Mouse (Mus musculus): ENCODE measurements around the gene Tmem150a. TPM values are rescaled to one million over a fixed set of nuclear protein-coding genes. Genes with fewer than 3 reads are reported as not detected.
A peak's percentile ranks its signal among the peaks of the same experiment; 100 is the strongest.

Tmem150a gene
- total and polyA plus RNA-seq, 2 experiments from 2014 or later = 17.2 to 24.3 TPM

- Histone ChIP-seq H3K4me3 (ENCODE audit: low read depth, low read length) (no peak overlapping the region), H3K27ac (ENCODE audit: low read depth, low read length) (no peak overlapping the region), H3K27me3 (ENCODE audit: insufficient read depth, low read length) (no peaks in the 10 kb centered on the region), H3K4me1 (ENCODE audit: insufficient read depth) (peaks cover 13% of the 10 kb centered on the region; the same call in 1 of the 2 replicates), H3K4me2 (ENCODE audit: low read depth) (no peak overlapping the region), H3K9ac (no peak overlapping the region), H3K9me3 (ENCODE audit: low read length) (no peaks in the 10 kb centered on the region), H3K36me3 (ENCODE audit: insufficient read depth) (peaks cover 28% of the 10 kb centered on the region)
- DNase-seq (no peak), ATAC-seq (no peak)
- no peak for TF ChIP-seq CTCF (IDR thresholded peaks at IDR 0.05; ENCODE audit: low read depth)
- 75% methylated on average over 2 of the region's 2 CpGs for WGBS
Measured at GRCm38 (mm10) chr6:72359343-72359742, 4.1 kb downstream of the Tmem150a start.

GRCm38 (mm10) chr6:72359891-72360598 is 4.8 kb downstream of the Tmem150a start:
- Histone ChIP-seq H3K36me3 (ENCODE audit: insufficient read depth) (peaks cover 28% of the 10 kb centered on the region), H3K27me3 (ENCODE audit: insufficient read depth, low read length) (no peaks in the 10 kb centered on the region), H3K4me1 (ENCODE audit: insufficient read depth) (peaks cover 7% of the 10 kb centered on the region; the same call in 1 of the 2 replicates), H3K27ac (ENCODE audit: low read depth, low read length) (no peak overlapping the region), H3K4me3 (ENCODE audit: low read depth, low read length) (no peak overlapping the region), H3K9me3 (ENCODE audit: low read length) (no peaks in the 10 kb centered on the region), H3K4me2 (ENCODE audit: low read depth) (no peak overlapping the region), H3K9ac (no peak overlapping the region)
- ATAC-seq (no peak), DNase-seq (no peak)
- WGBS = 76% methylated on average over 11 of the region's 11 CpGs
- TF ChIP-seq CTCF (IDR thresholded peaks at IDR 0.05; ENCODE audit: low read depth) = no peak

GRCm38 (mm10) chr6:72360599-72360935 is 5.3 kb downstream of the Tmem150a start:
- Histone ChIP-seq H3K27me3 (ENCODE audit: insufficient read depth, low read length) (no peaks in the 10 kb centered on the region), H3K9ac (no peak overlapping the region), H3K4me3 (ENCODE audit: low read depth, low read length) (no peak overlapping the region), H3K9me3 (ENCODE audit: low read length) (no peaks in the 10 kb centered on the region), H3K27ac (ENCODE audit: low read depth, low read length) (no peak overlapping the region), H3K4me2 (ENCODE audit: low read depth) (no peak overlapping the region), H3K4me1 (ENCODE audit: insufficient read depth) (peaks cover 7% of the 10 kb centered on the region; the same call in 1 of the 2 replicates), H3K36me3 (ENCODE audit: insufficient read depth) (peaks cover 28% of the 10 kb centered on the region)
- DNase-seq = no peak
- no peak for ATAC-seq
- WGBS = 67% methylated on average over 7 of the region's 7 CpGs
- no peak for TF ChIP-seq CTCF (IDR thresholded peaks at IDR 0.05; ENCODE audit: low read depth)

GRCm38 (mm10) chr6:72361121-72361551 is 5.9 kb downstream of the Tmem150a start:
- H3K36me3 ChIP-seq (ENCODE audit: insufficient read depth) = peaks cover 28% of the 10 kb centered on the region
- DNase-seq = no peak
- no peaks in the 10 kb centered on the region for H3K27me3 ChIP-seq (ENCODE audit: insufficient read depth, low read length)
- H3K9me3 ChIP-seq (ENCODE audit: low read length) = no peaks in the 10 kb centered on the region
- peak overlapping the region; percentile 71; the same call in 1 of the 2 replicates for H3K9ac ChIP-seq
- peaks cover 7% of the 10 kb centered on the region; the same call in 1 of the 2 replicates for H3K4me1 ChIP-seq (ENCODE audit: insufficient read depth)
- peak overlapping the region; percentile 67 for H3K4me2 ChIP-seq (ENCODE audit: low read depth)
- no peak overlapping the region for H3K27ac ChIP-seq (ENCODE audit: low read depth, low read length)
- TF ChIP-seq CTCF (IDR thresholded peaks at IDR 0.05; ENCODE audit: low read depth) = no peak
- 76% methylated on average over 5 of the region's 5 CpGs for WGBS
- ATAC-seq = no peak
- no peak overlapping the region for H3K4me3 ChIP-seq (ENCODE audit: low read depth, low read length)

GRCm38 (mm10) chr6:72362132-72363028 is 7.1 kb downstream of the Tmem150a start:
- H3K9me3 ChIP-seq (ENCODE audit: low read length) = no peaks in the 10 kb centered on the region
- peak overlapping the region; percentile 67 for H3K4me2 ChIP-seq (ENCODE audit: low read depth)
- peaks cover 7% of the 10 kb centered on the region; the same call in 1 of the 2 replicates for H3K4me1 ChIP-seq (ENCODE audit: insufficient read depth)
- under 1% methylated on average over 42 of the region's 42 CpGs for WGBS
- peak overlapping the region; percentile 71 for H3K9ac ChIP-seq
- peak overlapping the region; percentile 68 for H3K27ac ChIP-seq (ENCODE audit: low read depth, low read length)
- peaks cover 28% of the 10 kb centered on the region for H3K36me3 ChIP-seq (ENCODE audit: insufficient read depth)
- TF ChIP-seq CTCF (IDR thresholded peaks at IDR 0.05; ENCODE audit: low read depth) = peak; percentile 65
- H3K4me3 ChIP-seq (ENCODE audit: low read depth, low read length) = peak overlapping the region; percentile 73
- peak; percentile 97 for DNase-seq
- no peaks in the 10 kb centered on the region for H3K27me3 ChIP-seq (ENCODE audit: insufficient read depth, low read length)
- peak; percentile 99 for ATAC-seq

- H3K4me2 ChIP-seq (ENCODE audit: low read depth) = no peak overlapping the region
- ATAC-seq (no peak), DNase-seq (no peak)
- 43% methylated on average over 7 of the region's 7 CpGs for WGBS
- no peak overlapping the region for H3K27ac ChIP-seq (ENCODE audit: low read depth, low read length)
- no peak overlapping the region for H3K4me3 ChIP-seq (ENCODE audit: low read depth, low read length)
- no peaks in the 10 kb centered on the region for H3K9me3 ChIP-seq (ENCODE audit: low read length)
- H3K4me1 ChIP-seq (ENCODE audit: insufficient read depth) = peaks cover 7% of the 10 kb centered on the region; the same call in 1 of the 2 replicates
- TF ChIP-seq CTCF (IDR thresholded peaks at IDR 0.05; ENCODE audit: low read depth) = no peak
- no peaks in the 10 kb centered on the region for H3K27me3 ChIP-seq (ENCODE audit: insufficient read depth, low read length)
- H3K36me3 ChIP-seq (ENCODE audit: insufficient read depth) = peaks cover 15% of the 10 kb centered on the region
- H3K9ac ChIP-seq = no peak overlapping the region
Measured at GRCm38 (mm10) chr6:72364009-72364408, 8.8 kb downstream of the Tmem150a start.

Data from forebrain, postnatal 0 days (tissue).